Mouse (Mus musculus): ENCODE results near the gene Eif4e1b. TPM values are rescaled to one million over a fixed set of nuclear protein-coding genes. Genes with fewer than 3 reads are reported as not detected.

Gene Eif4e1b
- total RNA-seq, 2 experiments from 2014 or later: not detected

Other genes with a start within 250 kb of the Eif4e1b start
- 100 to 1,000 TPM in 1 of 2 experiments, 10 to 100 TPM in 1; 94.0 to 101 TPM for gene 4833439L19Rik, start 218.6 kb upstream of the Eif4e1b start, total RNA-seq (2021)
- 1 to 10 TPM; 6.0 to 7.8 TPM for gene Arl10, start 209.0 kb upstream of the Eif4e1b start, total RNA-seq (2021)
- gene Nop16, start 193.9 kb upstream of the Eif4e1b start, total RNA-seq (2021): 10 to 100 TPM; 17.7 to 19.6 TPM
- 100 to 1,000 TPM; 117 to 126 TPM for gene Higd2a, start 193.8 kb upstream of the Eif4e1b start, total RNA-seq (2021)
- 10 to 100 TPM; 82.3 to 88.0 TPM for gene Cltb, start 172.7 kb upstream of the Eif4e1b start, total RNA-seq (2021)
- gene Faf2, start 162.2 kb upstream of the Eif4e1b start, total RNA-seq (2021): 10 to 100 TPM; 21.7 to 27.3 TPM
- gene Rnf44, start 90.1 kb upstream of the Eif4e1b start, total RNA-seq (2021): 10 to 100 TPM; 32.5 to 35.3 TPM
- under 1 TPM in 1 of 2 experiments, not detected in 1; 0.07 TPM for gene Cdhr2, start 82.5 kb upstream of the Eif4e1b start, total RNA-seq (2021)
- gene Gprin1, start 34.1 kb upstream of the Eif4e1b start, total RNA-seq (2021): under 1 TPM; 0.47 to 0.63 TPM
- 1 to 10 TPM in 1 of 2 experiments, under 1 TPM in 1; 0.40 to 1.1 TPM for gene Sncb, start 17.4 kb upstream of the Eif4e1b start, total RNA-seq (2021)
- gene Tspan17, start 5.4 kb downstream of the Eif4e1b start, total RNA-seq (2021): 10 to 100 TPM; 23.0 to 26.8 TPM
- gene Unc5a, start 165.4 kb downstream of the Eif4e1b start, total RNA-seq (2021): 1 to 10 TPM; 3.7 to 4.8 TPM
- gene Hk3, start 237.4 kb downstream of the Eif4e1b start, total RNA-seq (2021): 1 to 10 TPM in 1 of 2 experiments, under 1 TPM in 1; 0.85 to 1.3 TPM

All from gastrocnemius, postnatal 10 days (tissue).